Mouse (Mus musculus) limb, embryonic 14.5 days (tissue): Measurements from ENCODE around the gene Fcgrt. TPM values are rescaled to one million over a fixed set of nuclear protein-coding genes. Genes with fewer than 3 reads are reported as not detected.

Source experiments
- ATAC-seq: fragments of 200-750 bp; cut with Nextera tagmentation; 2 replicates; pipeline ENCODE4 v1.8.0; 2017; ENCODE audit warnings: low read depth, moderate number of reproducible peaks, moderate TSS enrichment; ENCODE audit not compliant: low FRiP score
- DNase-seq: peaks from one replicate; pipeline ENCODE4 v3.0.0-alpha.2; 2015; ENCODE audit warnings: low spot score
- H3K27ac ChIP-seq: fragments of 300-500 bp; sonication (generic); replicated peaks from 2 replicates; pipeline ENCODE4 v1.5.1; 2014; ENCODE audit warnings: low read depth, mild to moderate bottlenecking, low read length, moderate library complexity, mixed read lengths
- H3K27me3 ChIP-seq: fragments of 300-500 bp; sonication (generic); 2 replicates; pipeline ENCODE4 v1.6.1; 2014; ENCODE audit warnings: low read length, mixed read lengths; ENCODE audit not compliant: control insufficient read depth, insufficient read depth
- H3K36me3 ChIP-seq: fragments of 300-500 bp; sonication (generic); 2 replicates; pipeline ENCODE4 v1.6.1; 2014; ENCODE audit warnings: mild to moderate bottlenecking, low read length, moderate library complexity, mixed read lengths; ENCODE audit not compliant: control insufficient read depth, insufficient read depth
- H3K4me1 ChIP-seq: fragments of 300-500 bp; sonication (generic); 2 replicates; pipeline ENCODE4 v1.6.1; 2014; ENCODE audit warnings: antibody characterized with exemption, low read length, mixed read lengths; ENCODE audit not compliant: control insufficient read depth, insufficient read depth
- H3K4me2 ChIP-seq: fragments of 300-500 bp; sonication (generic); replicated peaks from 2 replicates; pipeline ENCODE4 v1.6.1; 2014; ENCODE audit warnings: low read depth, mild to moderate bottlenecking, low read length, moderate library complexity; ENCODE audit not compliant: severe bottlenecking
- H3K4me3 ChIP-seq: fragments of 300-500 bp; sonication (generic); replicated peaks from 2 replicates; pipeline ENCODE4 v1.5.1; 2014; ENCODE audit warnings: low read length
- H3K9ac ChIP-seq: fragments of 300-500 bp; sonication (generic); 2 replicates; pipeline ENCODE4 v1.6.1; 2014; ENCODE audit warnings: mild to moderate bottlenecking, low read depth, low read length, moderate library complexity; ENCODE audit not compliant: severe bottlenecking
- H3K9me3 ChIP-seq: fragments of 300-500 bp; sonication (generic); 2 replicates; pipeline ENCODE4 v1.6.1; 2016; ENCODE audit warnings: low read length; ENCODE audit not compliant: control insufficient read depth
- POLR2A ChIP-seq: fragments of 200-500 bp; IDR thresholded peaks from 2 replicates; pipeline ENCODE4 v1.8.0; 2012; ENCODE audit warnings: inconsistent platforms, mild to moderate bottlenecking, moderate library complexity, borderline replicate concordance; ENCODE audit not compliant: insufficient read depth, insufficient read length; ENCODE audit errors: extremely low read depth
- WGBS: fragments of 180-500 bp; shearing (Covaris S2); extraction: QIAGEN DNeasy Blood & Tissue Kit; methylation state at CpG from one replicate; pipeline ENCODE4 v1.1.7; 2014; 5-methylcytosine and 5-hydroxymethylcytosine counted together
- polyA plus RNA-seq, 2 experiments: library from polyadenylated mRNA; depleted of rRNA in 1 of 2; stranded (reverse) in 1 of 2; unstranded in 1 of 2; fragments of >200 nt; fragmentation: Nextera tagmentation in 1 of 2; extraction: Ambion mirVana in 1 of 2; gene quantifications; 2 replicates each; pipeline versions ENCODE4 v1.2.1 to v1.2.3; 2012 to 2014

Gene Fcgrt
- polyA plus RNA-seq, 2 experiments, result 56.1 to 88.4 TPM

GRCm38 (mm10) chr7:45129776-45130512, 26.3 kb upstream of the Fcgrt start:
- H3K4me1 ChIP-seq, result peaks cover 23% of the 10 kb centered on the region
- H3K4me3 ChIP-seq, result peak overlapping the region; percentile 96
- no peak for TF ChIP-seq POLR2A
- H3K9me3 ChIP-seq, result no peaks in the 10 kb centered on the region
- no peaks in the 10 kb centered on the region for H3K27me3 ChIP-seq
- no peak for DNase-seq
- peak overlapping the region; percentile 80; the same call in 1 of the 2 replicates for H3K27ac ChIP-seq
- WGBS, result 63% methylated on average over 12 of the region's 15 CpGs
- peak overlapping the region; percentile 59 for H3K9ac ChIP-seq
- peaks cover 26% of the 10 kb centered on the region for H3K36me3 ChIP-seq
- peak overlapping the region; percentile 57 for H3K4me2 ChIP-seq
- ATAC-seq, result no peak

DNA sequence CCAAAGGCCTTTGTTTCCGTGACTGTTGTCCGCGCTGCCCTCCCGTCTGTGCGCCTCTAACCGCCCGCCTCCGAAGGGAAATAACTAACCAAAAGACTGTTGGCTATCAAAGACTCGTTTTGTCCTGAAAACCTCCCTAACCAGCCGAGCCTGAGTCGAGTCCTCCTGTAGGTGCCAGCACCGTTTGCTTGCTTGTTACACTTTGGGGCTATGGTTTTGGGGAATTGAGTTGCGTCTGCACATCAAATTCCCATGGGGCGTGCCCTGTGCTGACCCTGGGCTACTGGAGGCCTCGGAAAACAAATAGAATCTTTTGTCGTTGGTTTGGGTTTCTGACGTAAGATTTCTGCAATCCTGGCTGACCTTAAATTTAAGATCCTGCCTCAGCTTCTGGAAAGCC, 25.7 kb upstream of the Fcgrt start:
- H3K27ac ChIP-seq, result peak overlapping the region; percentile 80
- 0 out of 2 replicates have a peak, but pooled peaks have one; percentile 0 for ATAC-seq
- H3K9me3 ChIP-seq, result no peaks in the 10 kb centered on the region
- no peak for DNase-seq
- no peaks in the 10 kb centered on the region for H3K27me3 ChIP-seq
- H3K4me3 ChIP-seq, result peak overlapping the region; percentile 96
- TF ChIP-seq POLR2A, result no peak
- peaks cover 26% of the 10 kb centered on the region for H3K4me1 ChIP-seq
- H3K36me3 ChIP-seq, result peaks cover 30% of the 10 kb centered on the region
- peak overlapping the region; percentile 57 for H3K4me2 ChIP-seq
- WGBS, result 2% methylated on average over 17 of the region's 17 CpGs
- H3K9ac ChIP-seq, result peak overlapping the region; percentile 59

DNA sequence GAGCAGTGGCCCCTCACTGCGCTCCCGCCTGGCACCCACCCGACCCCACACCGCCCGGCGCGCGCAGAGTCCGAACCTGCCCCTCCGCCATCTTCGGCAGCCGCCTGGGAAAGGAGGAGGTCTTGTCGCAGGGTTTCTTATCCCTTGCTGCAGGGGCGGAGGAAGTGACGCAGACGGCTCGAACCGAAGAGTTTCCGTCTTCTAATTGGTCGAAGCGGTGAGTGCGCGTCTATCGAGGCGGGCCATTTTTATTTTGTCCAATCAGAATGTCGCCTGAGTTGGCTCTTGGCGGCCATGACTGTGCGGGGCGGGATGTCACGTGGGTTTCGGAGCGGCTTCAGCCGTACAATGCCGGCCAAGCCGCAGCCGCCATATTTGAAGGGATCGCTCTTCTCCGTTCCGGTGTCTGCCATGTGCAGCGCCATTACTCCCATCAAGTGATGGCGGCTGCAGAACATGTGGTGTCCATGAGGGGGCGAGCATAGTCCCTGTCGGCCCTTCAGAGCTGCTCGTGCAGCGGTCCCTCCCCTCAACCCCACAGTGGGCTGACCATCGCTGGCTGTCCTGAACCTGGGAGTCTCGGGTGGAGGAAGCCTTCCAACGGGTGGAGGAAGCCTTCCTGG, 25.1 kb upstream of the Fcgrt start, which contains the start of gene Rpl13a:
Gene Rpl13a, minus strand, starts transcription at position 138 of the 623 bp plus-strand sequence.
- WGBS, result under 1% methylated on average over 39 of the region's 48 CpGs

GRCm38 (mm10) chr7:45127700-45128224, 24.1 kb upstream of the Fcgrt start:
- Histone ChIP-seq H3K9me3 (no peaks in the 10 kb centered on the region), H3K27me3 (no peaks in the 10 kb centered on the region), H3K4me3 (peak overlapping the region; percentile 96), H3K9ac (peak overlapping the region; percentile 99), H3K27ac (peak overlapping the region; percentile 91), H3K36me3 (peaks cover 36% of the 10 kb centered on the region), H3K4me1 (peaks cover 31% of the 10 kb centered on the region), H3K4me2 (peak overlapping the region; percentile 90)
- ATAC-seq, result no peak
- no peak for DNase-seq
- TF ChIP-seq POLR2A, result no peak
- WGBS, result 1% methylated on average over 6 of the region's 6 CpGs

More for the DNA sequence above, 25.1 kb upstream of the Fcgrt start, which contains the start of gene Rpl13a:
- DNase-seq (peak; percentile 99), ATAC-seq (peak; percentile 93)
- peak; percentile 98 for TF ChIP-seq POLR2A
- Histone ChIP-seq H3K27ac (peak within 1 kb of the TSS; percentile 91), H3K9me3 (no peaks in the 10 kb centered on the region), H3K36me3 (peaks cover 30% of the 10 kb centered on the region), H3K9ac (peak within 1 kb of the TSS; percentile 99), H3K4me2 (peak within 1 kb of the TSS; percentile 90), H3K27me3 (no peaks in the 10 kb centered on the region), H3K4me1 (peaks cover 26% of the 10 kb centered on the region), H3K4me3 (peak within 1 kb of the TSS; percentile 96)

DNA sequence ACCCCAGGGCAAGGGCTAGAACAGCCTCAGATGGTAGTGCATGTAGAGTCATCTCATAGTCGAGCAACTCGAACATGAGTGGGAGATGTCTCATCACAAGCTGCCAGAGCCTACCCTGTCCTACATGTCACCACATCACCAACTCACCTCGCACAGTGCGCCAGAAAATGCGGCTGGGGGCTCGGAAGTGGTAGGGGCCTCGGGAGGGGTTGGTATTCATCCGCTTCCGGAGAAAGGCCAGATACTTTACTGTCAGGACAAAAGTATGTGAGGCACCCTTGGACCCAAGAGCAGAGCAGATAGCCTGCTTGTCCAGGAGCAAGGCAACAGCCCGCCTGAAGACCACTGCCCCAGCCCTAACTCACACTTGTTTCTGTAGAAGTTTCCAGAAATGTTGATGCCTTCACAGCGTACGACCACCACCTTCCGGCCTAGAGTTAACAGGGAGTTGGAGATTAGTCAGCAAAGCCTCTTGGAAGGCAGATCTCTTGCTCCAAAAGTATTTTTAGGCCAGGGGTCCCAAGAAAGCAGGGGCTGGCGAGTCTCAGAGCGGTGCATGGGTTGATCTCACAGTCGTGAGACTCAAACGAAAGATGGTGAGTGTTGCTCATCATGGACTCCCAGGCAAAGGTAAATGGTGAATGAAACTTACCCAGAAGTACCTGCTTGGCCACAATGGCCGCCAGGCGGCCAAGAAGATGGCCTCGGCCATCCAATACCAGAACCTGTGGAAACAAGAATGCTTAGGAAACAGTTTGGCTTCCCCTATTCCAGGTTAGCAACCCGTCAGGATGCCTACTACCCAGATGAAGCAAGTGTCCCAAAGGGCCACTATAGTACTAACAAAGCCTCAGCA, 23.4 kb upstream of the Fcgrt start:
- Histone ChIP-seq H3K9me3 (no peaks in the 10 kb centered on the region), H3K36me3 (peaks cover 43% of the 10 kb centered on the region), H3K4me3 (peak overlapping the region; percentile 96), H3K4me2 (peak overlapping the region; percentile 90), H3K27me3 (no peaks in the 10 kb centered on the region), H3K4me1 (peaks cover 32% of the 10 kb centered on the region), H3K27ac (peak overlapping the region; percentile 91), H3K9ac (peak overlapping the region; percentile 99)
- ATAC-seq (no peak), DNase-seq (no peak)
- WGBS, result 48% methylated on average over 21 of the region's 21 CpGs
- no peak for TF ChIP-seq POLR2A
